Mouse (Mus musculus) C2C12 (cell line): ENCODE measurements around the gene Glis3.

Experiments
- CTCF ChIP-seq: IDR thresholded peaks from one replicate; pipeline ENCODE4 v1.5.1; 2011; ENCODE audit not compliant: control insufficient read depth, insufficient read depth, insufficient read length
- FOSL1 ChIP-seq: IDR thresholded peaks from one replicate; pipeline ENCODE4 v1.8.0; 2011; ENCODE audit warnings: mild to moderate bottlenecking, low read length; ENCODE audit not compliant: poor library complexity, insufficient read depth, severe bottlenecking
- MAX ChIP-seq: IDR thresholded peaks from one replicate; pipeline ENCODE4 v1.6.1; 2011; ENCODE audit warnings: mild to moderate bottlenecking, control low read depth
- MYOD1 ChIP-seq: IDR thresholded peaks from one replicate; pipeline ENCODE4 v1.6.1; 2011; ENCODE audit warnings: low read depth; ENCODE audit not compliant: control insufficient read depth, insufficient read length
- USF1 ChIP-seq: IDR thresholded peaks from one replicate; pipeline ENCODE4 v1.6.1; 2011; ENCODE audit warnings: low read depth, mild to moderate bottlenecking, control low read depth, moderate library complexity

DNA sequence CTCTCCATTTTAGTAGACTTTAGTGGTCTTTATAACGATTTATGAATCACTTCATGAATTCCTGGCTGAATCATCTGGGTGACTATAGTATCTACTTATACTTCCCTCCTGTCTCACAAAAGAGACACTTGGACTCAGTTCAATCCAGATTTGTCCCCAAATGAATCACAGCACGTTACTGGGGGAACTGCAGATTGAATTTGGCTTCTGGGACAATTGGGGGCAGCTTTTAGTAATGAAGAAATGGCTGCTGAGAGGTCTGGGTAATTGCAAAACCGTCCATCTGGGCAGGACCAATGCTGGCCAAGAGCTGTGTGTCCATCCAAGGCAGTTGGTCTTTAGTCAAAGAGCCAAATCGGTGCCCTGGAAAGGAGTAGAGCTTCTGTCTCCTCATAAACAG, 390.4 kb downstream of the Glis3 start:
- TF ChIP-seq USF1 (no peak), CTCF (no peak), FOSL1 (peak; percentile 88), MYOD1 (no peak), MAX (peak; percentile 31)
